In the genomic region with DNA sequence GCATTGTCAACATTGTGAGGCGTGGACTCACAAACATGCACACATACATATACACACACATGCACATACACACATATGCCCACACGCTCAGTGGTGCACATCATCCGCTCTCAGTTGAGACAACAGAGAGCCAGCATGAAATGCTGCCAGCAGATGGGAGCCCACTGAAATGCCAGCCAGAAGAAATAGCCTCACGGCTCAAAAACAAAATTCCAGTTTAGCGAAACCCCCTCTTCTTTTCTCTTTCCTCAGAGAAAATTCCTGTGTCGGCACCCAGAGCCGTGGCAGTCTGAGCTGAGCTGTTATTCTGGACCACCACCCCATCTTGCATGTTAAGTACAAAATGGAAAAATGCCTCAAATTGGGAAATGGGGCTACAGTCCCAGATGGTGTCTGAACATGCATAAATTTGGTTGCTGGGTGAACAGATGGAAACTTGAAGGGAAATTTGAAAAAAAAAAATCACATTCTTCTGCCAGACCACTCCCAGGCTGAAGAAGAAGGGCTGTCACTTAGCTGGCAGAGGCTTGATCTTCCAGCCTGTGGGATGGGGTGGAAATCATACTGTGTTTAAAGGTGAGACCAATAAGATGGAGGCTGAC, we compare ENCODE assay signal across 11 mouse cellular contexts.
A peak's percentile ranks its signal among the peaks of the same experiment; 100 is the strongest.
DNase-seq lines count a peak whose midpoint lies in the region; ATAC-seq lines count a peak whose summit lies in the region.
"Had no signal": no experiment of that assay in that cellular context is flagged by ENCODE, and none has a peak within 500 bp of the region (broad histone marks: within the 10 kb centered on the region; RNA-seq: fewer than 3 reads in every experiment).

No protein-coding gene starts in this region.

- 60% methylated on average over 7 of the region's 7 CpGs for WGBS in forebrain, embryonic 14.5 days
- WGBS in liver, embryonic 12.5 days (ENCODE audit: insufficient replicate concordance) = 71% methylated on average over 7 of the region's 7 CpGs

- H3K27ac ChIP-seq in forebrain, embryonic 14.5 days (ENCODE audit: low read depth, low read length) = peak overlapping the region; percentile 78
- H3K27ac ChIP-seq in liver, embryonic 12.5 days = no peak overlapping the region
- H3K27ac ChIP-seq: macrophage had no signal

- no peaks in the 10 kb centered on the region for H3K9me3 ChIP-seq in forebrain, embryonic 14.5 days (replicated peaks; ENCODE audit: control insufficient read depth, low read length)
- H3K9me3 ChIP-seq in liver, embryonic 12.5 days (replicated peaks) = no peaks in the 10 kb centered on the region

- H3K4me2 ChIP-seq in forebrain, embryonic 14.5 days (ENCODE audit: low read length) = no peak overlapping the region
- no peak overlapping the region for H3K4me2 ChIP-seq in liver, embryonic 12.5 days

- no peak overlapping the region for H3K9ac ChIP-seq in forebrain, embryonic 14.5 days (ENCODE audit: low read length)
- no peak overlapping the region for H3K9ac ChIP-seq in liver, embryonic 12.5 days

- no peak overlapping the region for H3K4me3 ChIP-seq in forebrain, embryonic 14.5 days (ENCODE audit: low read depth, low read length)
- no peak overlapping the region for H3K4me3 ChIP-seq in liver, embryonic 12.5 days

- peak; percentile 65 to 67 for DNase-seq in cerebellum, postnatal 14 days
- no peak for DNase-seq in cerebellum, adult 11 months
- peak; percentile 89 for DNase-seq in forebrain, embryonic 14.5 days (ENCODE audit: low spot score)
- peak; percentile 57 to 65 for DNase-seq in layer of hippocampus, adult 8-10 months (ENCODE audit: low spot score in 2 of 2)
- peak; percentile 67 to 70 for DNase-seq in left cerebral cortex, postnatal 36 days (ENCODE audit: low spot score in 2 of 2)
- no peak for DNase-seq in lung, postnatal 25 days (ENCODE audit: low spot score)
- no peak for DNase-seq in embryo, embryonic 9.5 days (ENCODE audit: extremely low spot score)
- DNase-seq: kidney, adult 18-20 months had no signal

- H3K27me3 ChIP-seq in forebrain, embryonic 14.5 days (replicated peaks; ENCODE audit: control insufficient read depth, insufficient read depth, low read length) = no peaks in the 10 kb centered on the region
- H3K27me3 ChIP-seq in liver, embryonic 12.5 days (replicated peaks) = no peaks in the 10 kb centered on the region

- no peaks in the 10 kb centered on the region for H3K36me3 ChIP-seq in forebrain, embryonic 14.5 days (ENCODE audit: control insufficient read depth, insufficient read depth, low read length)
- no peaks in the 10 kb centered on the region for H3K36me3 ChIP-seq in liver, embryonic 12.5 days
- H3K36me3 ChIP-seq: G1E had no signal

- ATAC-seq in forebrain, embryonic 14.5 days = peak; percentile 90
- ATAC-seq in liver, embryonic 12.5 days = no peak

- 0 out of 2 replicates have a peak, but pooled peaks cover 3% of the 10 kb centered on the region for H3K4me1 ChIP-seq in forebrain, embryonic 14.5 days (ENCODE audit: control insufficient read depth, insufficient read depth, low read length)
- no peaks in the 10 kb centered on the region for H3K4me1 ChIP-seq in liver, embryonic 12.5 days

- intact Hi-C loops in left cerebral cortex, postnatal 36 days (cut with DNase I) = loop anchor here (5.0 kb wide), 1 partner anchor 72 kb away; a partner anchor contains a TSS

Comparison
In these comparisons a context has a peak if more than half of its experiments do, and no peak if none do; other contexts are left out.
1. DNase-seq: peak in cerebellum, postnatal 14 days (2 of 2), forebrain, embryonic 14.5 days (single experiment), layer of hippocampus, adult 8-10 months (2 of 2) and left cerebral cortex, postnatal 36 days (2 of 2); none in cerebellum, adult 11 months (single experiment), lung, postnatal 25 days (single experiment) and embryo, embryonic 9.5 days (single experiment).